Mouse (Mus musculus) spleen, adult 12 weeks (tissue): ENCODE data around the gene Pdzd2.

Experiments
- DNase-seq: peaks from one replicate; pipeline ENCODE4 v3.0.0; 2022; ENCODE audit warnings: low spot score

The Pdzd2 gene

GRCm38 (mm10) chr15:12532568-12532967, 207.2 kb downstream of the Pdzd2 start:
- no peak for DNase-seq

- DNase-seq, result no peak
These were observed 216.9 kb downstream of the Pdzd2 start for GRCm38 (mm10) chr15:12522810-12523209.

- no peak for DNase-seq
These were observed 219.4 kb downstream of the Pdzd2 start for GRCm38 (mm10) chr15:12520292-12520691.

- no peak for DNase-seq
These were observed 221.3 kb downstream of the Pdzd2 start for GRCm38 (mm10) chr15:12518370-12518973.

- DNase-seq, result no peak
These were observed 222.4 kb downstream of the Pdzd2 start for GRCm38 (mm10) chr15:12517314-12517813.

- no peak for DNase-seq
These were observed 224.4 kb downstream of the Pdzd2 start for GRCm38 (mm10) chr15:12515272-12515844.

- no peak for DNase-seq
These were observed 226.2 kb downstream of the Pdzd2 start for GRCm38 (mm10) chr15:12513526-12513925.

- no peak for DNase-seq
These were observed 230.9 kb downstream of the Pdzd2 start for GRCm38 (mm10) chr15:12508765-12509377.

GRCm38 (mm10) chr15:12507523-12507922, 232.2 kb downstream of the Pdzd2 start:
- no peak for DNase-seq

GRCm38 (mm10) chr15:12506514-12506913, 233.2 kb downstream of the Pdzd2 start:
- no peak for DNase-seq

- DNase-seq, result no peak
These were observed 233.6 kb downstream of the Pdzd2 start for GRCm38 (mm10) chr15:12506085-12506484.

GRCm38 (mm10) chr15:12505556-12505955, 234.2 kb downstream of the Pdzd2 start:
- DNase-seq, result no peak

GRCm38 (mm10) chr15:12503907-12504306, 235.8 kb downstream of the Pdzd2 start:
- DNase-seq, result no peak

- no peak for DNase-seq
These were observed 237.7 kb downstream of the Pdzd2 start for GRCm38 (mm10) chr15:12501924-12502548.

- DNase-seq, result no peak
These were observed 239.1 kb downstream of the Pdzd2 start for GRCm38 (mm10) chr15:12500674-12501073.

GRCm38 (mm10) chr15:12494084-12494483, 245.6 kb downstream of the Pdzd2 start:
- no peak for DNase-seq

- no peak for DNase-seq
These were observed 246.5 kb downstream of the Pdzd2 start for GRCm38 (mm10) chr15:12493258-12493657.

GRCm38 (mm10) chr15:12490969-12491368, 248.8 kb downstream of the Pdzd2 start:
- DNase-seq, result no peak

- DNase-seq, result no peak
These were observed 249.2 kb downstream of the Pdzd2 start for GRCm38 (mm10) chr15:12490527-12490926.

- no peak for DNase-seq
These were observed 251.4 kb downstream of the Pdzd2 start for GRCm38 (mm10) chr15:12488316-12488715.

GRCm38 (mm10) chr15:12481261-12481660, 258.5 kb downstream of the Pdzd2 start:
- no peak for DNase-seq

- no peak for DNase-seq
These were observed 259.4 kb downstream of the Pdzd2 start for GRCm38 (mm10) chr15:12480369-12480768.

- DNase-seq, result no peak
These were observed 260.4 kb downstream of the Pdzd2 start for GRCm38 (mm10) chr15:12479326-12479725.
